Mouse (Mus musculus): ENCODE measurements at regions not wholly inside any gene's neighbourhood (a gene's known extent, or its start where the extent isn't known, plus 50 kb on each side); places are given as distances from the start of the nearest gene placed in this dataset.

GRCm38 (mm10) chr1:156995180-156995951 is 55.9 kb upstream of the Ralgps2 start:
- ATAC-seq (replicated peaks; ENCODE audit: insufficient number of reproducible peaks, low FRiP score, low TSS enrichment, poor library complexity, severe bottlenecking), result no peak

- no peak for ATAC-seq (replicated peaks; ENCODE audit: insufficient number of reproducible peaks, low FRiP score, low TSS enrichment, poor library complexity, severe bottlenecking)
Observed at GRCm38 (mm10) chr1:156994644-156995016, 55.2 kb upstream of the Ralgps2 start.

GRCm38 (mm10) chr1:156994005-156994643 is 54.7 kb upstream of the Ralgps2 start:
- ATAC-seq (replicated peaks; ENCODE audit: insufficient number of reproducible peaks, low FRiP score, low TSS enrichment, poor library complexity, severe bottlenecking), result no peak

- no peak for ATAC-seq (replicated peaks; ENCODE audit: insufficient number of reproducible peaks, low FRiP score, low TSS enrichment, poor library complexity, severe bottlenecking)
Observed at GRCm38 (mm10) chr1:156993105-156993504, 53.7 kb upstream of the Ralgps2 start.

GRCm38 (mm10) chr1:156992536-156992935 is 53.1 kb upstream of the Ralgps2 start:
- no peak for ATAC-seq (replicated peaks; ENCODE audit: insufficient number of reproducible peaks, low FRiP score, low TSS enrichment, poor library complexity, severe bottlenecking)

- no peak for ATAC-seq (replicated peaks; ENCODE audit: insufficient number of reproducible peaks, low FRiP score, low TSS enrichment, poor library complexity, severe bottlenecking)
Observed at GRCm38 (mm10) chr1:156990567-156991494, 51.4 kb upstream of the Ralgps2 start.

GRCm38 (mm10) chr1:156990112-156990511 is 50.7 kb upstream of the Ralgps2 start:
- no peak for ATAC-seq (replicated peaks; ENCODE audit: insufficient number of reproducible peaks, low FRiP score, low TSS enrichment, poor library complexity, severe bottlenecking)

GRCm38 (mm10) chr1:156989149-156989785 is 49.8 kb upstream of the Ralgps2 start:
- no peak for ATAC-seq (replicated peaks; ENCODE audit: insufficient number of reproducible peaks, low FRiP score, low TSS enrichment, poor library complexity, severe bottlenecking)
